Mouse (Mus musculus): ENCODE data around the gene Ebf1.

The Ebf1 gene

GRCm38 (mm10) chr11:44738046-44738445 is 120.9 kb downstream of the Ebf1 start:
- DNase-seq (ENCODE audit: low spot score in 2 of 2): no peak

- no peak for DNase-seq (ENCODE audit: low spot score in 2 of 2)
Measured at GRCm38 (mm10) chr11:44738820-44739219, 121.7 kb downstream of the Ebf1 start.

- DNase-seq (ENCODE audit: low spot score in 2 of 2): no peak
Measured at GRCm38 (mm10) chr11:44740278-44741041, 123.3 kb downstream of the Ebf1 start.

GRCm38 (mm10) chr11:44741042-44741491 is 124.0 kb downstream of the Ebf1 start:
- DNase-seq (ENCODE audit: low spot score in 2 of 2): no peak

GRCm38 (mm10) chr11:44744446-44744845 is 127.3 kb downstream of the Ebf1 start:
- no peak for DNase-seq (ENCODE audit: low spot score in 2 of 2)

GRCm38 (mm10) chr11:44745946-44746345 is 128.8 kb downstream of the Ebf1 start:
- DNase-seq (ENCODE audit: low spot score in 2 of 2): no peak

GRCm38 (mm10) chr11:44746731-44747130 is 129.6 kb downstream of the Ebf1 start:
- DNase-seq (ENCODE audit: low spot score in 2 of 2): no peak

- DNase-seq (ENCODE audit: low spot score in 2 of 2): no peak
Measured at GRCm38 (mm10) chr11:44749309-44749708, 132.2 kb downstream of the Ebf1 start.

GRCm38 (mm10) chr11:44754336-44754735 is 137.2 kb downstream of the Ebf1 start:
- DNase-seq (ENCODE audit: low spot score in 2 of 2): no peak

GRCm38 (mm10) chr11:44756321-44756720 is 139.2 kb downstream of the Ebf1 start:
- DNase-seq (ENCODE audit: low spot score in 2 of 2): no peak

GRCm38 (mm10) chr11:44758857-44759256 is 141.7 kb downstream of the Ebf1 start:
- DNase-seq (ENCODE audit: low spot score in 2 of 2): no peak

GRCm38 (mm10) chr11:44761128-44761996 is 144.2 kb downstream of the Ebf1 start:
- no peak for DNase-seq (ENCODE audit: low spot score in 2 of 2)

GRCm38 (mm10) chr11:44763992-44764835 is 147.1 kb downstream of the Ebf1 start:
- no peak for DNase-seq (ENCODE audit: low spot score in 2 of 2)

GRCm38 (mm10) chr11:44764988-44765387 is 147.9 kb downstream of the Ebf1 start:
- no peak for DNase-seq (ENCODE audit: low spot score in 2 of 2)

GRCm38 (mm10) chr11:44766246-44766645 is 149.1 kb downstream of the Ebf1 start:
- DNase-seq (ENCODE audit: low spot score in 2 of 2): no peak

GRCm38 (mm10) chr11:44767322-44767721 is 150.2 kb downstream of the Ebf1 start:
- no peak for DNase-seq (ENCODE audit: low spot score in 2 of 2)

- no peak for DNase-seq (ENCODE audit: low spot score in 2 of 2)
Measured at GRCm38 (mm10) chr11:44768346-44768745, 151.2 kb downstream of the Ebf1 start.

GRCm38 (mm10) chr11:44770989-44771564 is 154.0 kb downstream of the Ebf1 start:
- DNase-seq (ENCODE audit: low spot score in 2 of 2): no peak

- DNase-seq (ENCODE audit: low spot score in 2 of 2): no peak
Measured at GRCm38 (mm10) chr11:44774411-44774810, 157.3 kb downstream of the Ebf1 start.

- DNase-seq (ENCODE audit: low spot score in 2 of 2): no peak
Measured at GRCm38 (mm10) chr11:44775549-44775948, 158.4 kb downstream of the Ebf1 start.

GRCm38 (mm10) chr11:44776556-44776955 is 159.4 kb downstream of the Ebf1 start:
- DNase-seq (ENCODE audit: low spot score in 2 of 2): no peak

Measured in frontal cortex, postnatal 25 days (tissue).